Mouse (Mus musculus) spleen, adult 2 months (tissue): ENCODE data around the gene Igfbpl1. TPM values are rescaled to one million over a fixed set of nuclear protein-coding genes. Genes with fewer than 3 reads are reported as not detected.
A peak's percentile ranks its signal among the peaks of the same experiment; 100 is the strongest.

Source experiments
- DNase-seq, 2 experiments: peaks; one replicate each; pipeline versions ENCODE4 v3.0.0 to v3.0.0-alpha.2; 2012 to 2021; ENCODE audit warnings: low spot score in 2 of 2, low read depth in 1 of 2
- H3K27ac ChIP-seq: fragments of 200-500 bp; 2 replicates; pipeline ENCODE4 v1.5.1; 2012; ENCODE audit warnings: low read length, inconsistent platforms; ENCODE audit not compliant: insufficient read depth
- H3K27me3 ChIP-seq: fragments of 200-500 bp; 2 replicates; pipeline ENCODE4 v1.6.1; 2012; ENCODE audit warnings: mild to moderate bottlenecking, moderate library complexity, low read length, inconsistent platforms; ENCODE audit not compliant: control insufficient read depth, insufficient read depth
- H3K36me3 ChIP-seq: fragments of 200-500 bp; 2 replicates; pipeline ENCODE4 v1.6.1; 2012; ENCODE audit warnings: mild to moderate bottlenecking, low read length, inconsistent platforms; ENCODE audit not compliant: control insufficient read depth, insufficient read depth
- H3K4me1 ChIP-seq: fragments of 200-500 bp; 2 replicates; pipeline ENCODE4 v1.6.1; 2011; ENCODE audit warnings: inconsistent platforms; ENCODE audit not compliant: control insufficient read depth, insufficient read depth, insufficient read length
- H3K4me3 ChIP-seq: fragments of 200-500 bp; 2 replicates; pipeline ENCODE4 v1.5.1; 2011; ENCODE audit warnings: mild to moderate bottlenecking, inconsistent platforms; ENCODE audit not compliant: insufficient read depth, insufficient read length; ENCODE audit errors: extremely low read depth
- CTCF ChIP-seq: fragments of 200-500 bp; IDR thresholded peaks from 2 replicates; pipeline ENCODE4 v1.5.1; 2011; ENCODE audit warnings: mild to moderate bottlenecking, inconsistent platforms; ENCODE audit not compliant: insufficient read depth, insufficient read length, insufficient replicate concordance; ENCODE audit errors: extremely low read depth
- POLR2A ChIP-seq: fragments of 200-500 bp; IDR thresholded peaks from 2 replicates; pipeline ENCODE4 v1.6.1; 2011; ENCODE audit warnings: low read depth, low read length, inconsistent platforms
- WGBS: fragments of 180-500 bp; shearing (Covaris S2); methylation state at CpG from one replicate; pipeline ENCODE4 v1.1.7; 2018; 5-methylcytosine and 5-hydroxymethylcytosine counted together
- polyA plus RNA-seq: library from polyadenylated mRNA; depleted of rRNA; stranded (reverse); fragments of >200 nt; gene quantifications from 2 replicates; pipeline ENCODE4 v1.2.3, GENCODE M21; 2012; rRNA removed

Igfbpl1 gene
- polyA plus RNA-seq, 1 experiment: not detected

- Histone ChIP-seq H3K4me3 (no peak overlapping the region), H3K36me3 (no peaks in the 10 kb centered on the region), H3K27ac (no peak overlapping the region), H3K4me1 (peaks cover 5% of the 10 kb centered on the region; the same call in 1 of the 2 replicates), H3K27me3 (no peaks in the 10 kb centered on the region)
- TF ChIP-seq CTCF (no peak), POLR2A (no peak)
- no peak for DNase-seq
- 49% methylated on average over 16 of the region's 16 CpGs for WGBS
These were observed 61.6 kb downstream of the Igfbpl1 start for GRCm38 (mm10) chr4:45765121-45765564.

- WGBS: 27% methylated on average over 10 of the region's 10 CpGs
- Histone ChIP-seq H3K27ac (no peak overlapping the region), H3K4me1 (peaks cover 5% of the 10 kb centered on the region; the same call in 1 of the 2 replicates), H3K27me3 (no peaks in the 10 kb centered on the region), H3K36me3 (no peaks in the 10 kb centered on the region), H3K4me3 (peak overlapping the region; percentile 0; the same call in 1 of the 2 replicates)
- no peak for DNase-seq
- TF ChIP-seq POLR2A: no peak
- TF ChIP-seq CTCF: no peak
These were observed 62.6 kb downstream of the Igfbpl1 start for GRCm38 (mm10) chr4:45764141-45764494.

- 38% methylated on average over 18 of the region's 18 CpGs for WGBS
- no peak overlapping the region for H3K27ac ChIP-seq
- no peak for DNase-seq
- no peaks in the 10 kb centered on the region for H3K36me3 ChIP-seq
- H3K27me3 ChIP-seq: no peaks in the 10 kb centered on the region
- peaks cover 5% of the 10 kb centered on the region; the same call in 1 of the 2 replicates for H3K4me1 ChIP-seq
- H3K4me3 ChIP-seq: peak overlapping the region; percentile 0; the same call in 1 of the 2 replicates
- no peak for TF ChIP-seq POLR2A
- no peak for TF ChIP-seq CTCF
These were observed 63.2 kb downstream of the Igfbpl1 start for GRCm38 (mm10) chr4:45763288-45764140.

- no peak overlapping the region for H3K4me3 ChIP-seq
- H3K27me3 ChIP-seq: no peaks in the 10 kb centered on the region
- no peak overlapping the region for H3K27ac ChIP-seq
- H3K36me3 ChIP-seq: no peaks in the 10 kb centered on the region
- peaks cover 5% of the 10 kb centered on the region; the same call in 1 of the 2 replicates for H3K4me1 ChIP-seq
- TF ChIP-seq CTCF: no peak
- no peak for TF ChIP-seq POLR2A
- DNase-seq: no peak
- 93% methylated on average over 4 of the region's 4 CpGs for WGBS
These were observed 64.1 kb downstream of the Igfbpl1 start for GRCm38 (mm10) chr4:45762600-45762999.

Other genes starting within 250 kb of the Igfbpl1 start
- gene Aldh1b1, start 27.9 kb downstream of the Igfbpl1 start, polyA plus RNA-seq: 4.1 and 5.5 TPM in 2 replicates
- gene Stra6l, start 21.7 kb upstream of the Igfbpl1 start, polyA plus RNA-seq: 4.8 and 6.6 TPM in 2 replicates
- gene Ccdc180, start 63.4 kb upstream of the Igfbpl1 start, polyA plus RNA-seq: 0.04 TPM in 1 of 2 replicates, not detected in the other
- gene Tdrd7, start 138.4 kb upstream of the Igfbpl1 start, polyA plus RNA-seq: 5.1 and 5.2 TPM in 2 replicates
- 2.9 and 5.2 TPM in 2 replicates for gene Tmod1, start 212.0 kb upstream of the Igfbpl1 start, polyA plus RNA-seq